Mouse (Mus musculus): ENCODE results near the gene Gm11213. TPM values are rescaled to one million over a fixed set of nuclear protein-coding genes. Genes with fewer than 3 reads are reported as not detected.

Gm11213 gene
- polyA plus RNA-seq, 1 experiment from 2014 or later = not detected

GRCm38 (mm10) chr4:63601263-63601662 is 3.8 kb downstream of the Gm11213 start:
- H3K4me1 ChIP-seq = no peaks in the 10 kb centered on the region
- no peak for ATAC-seq (replicated peaks)
- no peak overlapping the region for H3K27ac ChIP-seq
- H3K9me3 ChIP-seq = no peaks in the 10 kb centered on the region
- H3K36me3 ChIP-seq (replicated peaks) = no peaks in the 10 kb centered on the region
- no peak overlapping the region for H3K9ac ChIP-seq
- no peak overlapping the region for H3K4me3 ChIP-seq
- no peak overlapping the region for H3K4me2 ChIP-seq
- H3K27me3 ChIP-seq (replicated peaks) = no peaks in the 10 kb centered on the region

- no peak overlapping the region for H3K27ac ChIP-seq
- no peak overlapping the region for H3K4me3 ChIP-seq
- no peaks in the 10 kb centered on the region for H3K27me3 ChIP-seq (replicated peaks)
- no peak overlapping the region for H3K9ac ChIP-seq
- H3K9me3 ChIP-seq = no peaks in the 10 kb centered on the region
- H3K36me3 ChIP-seq (replicated peaks) = no peaks in the 10 kb centered on the region
- no peaks in the 10 kb centered on the region for H3K4me1 ChIP-seq
- no peak overlapping the region for H3K4me2 ChIP-seq
- 86% methylated on average over 6 of the region's 6 CpGs for WGBS
- no peak for ATAC-seq (replicated peaks)
Observed at GRCm38 (mm10) chr4:63600786-63601185, 4.3 kb downstream of the Gm11213 start.

GRCm38 (mm10) chr4:63596010-63596409 is 9.1 kb downstream of the Gm11213 start:
- Histone ChIP-seq H3K4me3 (no peak overlapping the region), H3K4me1 (no peaks in the 10 kb centered on the region), H3K4me2 (no peak overlapping the region), H3K27me3 (replicated peaks) (no peaks in the 10 kb centered on the region), H3K9me3 (no peaks in the 10 kb centered on the region), H3K27ac (no peak overlapping the region), H3K36me3 (replicated peaks) (no peaks in the 10 kb centered on the region), H3K9ac (no peak overlapping the region)
- ATAC-seq (replicated peaks) = no peak
- WGBS = 96% methylated on average over 4 of the region's 4 CpGs

GRCm38 (mm10) chr4:63595259-63595658 is 9.8 kb downstream of the Gm11213 start:
- H3K4me3 ChIP-seq = no peak overlapping the region
- H3K27ac ChIP-seq = no peak overlapping the region
- H3K9me3 ChIP-seq = no peaks in the 10 kb centered on the region
- no peak overlapping the region for H3K4me2 ChIP-seq
- H3K36me3 ChIP-seq (replicated peaks) = no peaks in the 10 kb centered on the region
- 84% methylated on average over 10 of the region's 10 CpGs for WGBS
- H3K27me3 ChIP-seq (replicated peaks) = no peaks in the 10 kb centered on the region
- no peak overlapping the region for H3K9ac ChIP-seq
- ATAC-seq (replicated peaks) = no peak
- no peaks in the 10 kb centered on the region for H3K4me1 ChIP-seq

GRCm38 (mm10) chr4:63594459-63595110 is 10.5 kb downstream of the Gm11213 start:
- Histone ChIP-seq H3K4me1 (no peaks in the 10 kb centered on the region), H3K27me3 (replicated peaks) (no peaks in the 10 kb centered on the region), H3K36me3 (replicated peaks) (no peaks in the 10 kb centered on the region), H3K27ac (no peak overlapping the region), H3K9ac (no peak overlapping the region), H3K4me2 (no peak overlapping the region), H3K4me3 (no peak overlapping the region), H3K9me3 (no peaks in the 10 kb centered on the region)
- ATAC-seq (replicated peaks) = no peak
- 75% methylated on average over 5 of the region's 5 CpGs for WGBS

- ATAC-seq (replicated peaks) = no peak
- 87% methylated on average over 4 of the region's 4 CpGs for WGBS
- Histone ChIP-seq H3K4me3 (no peak overlapping the region), H3K4me1 (no peaks in the 10 kb centered on the region), H3K4me2 (no peak overlapping the region), H3K9ac (no peak overlapping the region), H3K27me3 (replicated peaks) (no peaks in the 10 kb centered on the region), H3K9me3 (no peaks in the 10 kb centered on the region), H3K36me3 (replicated peaks) (no peaks in the 10 kb centered on the region), H3K27ac (no peak overlapping the region)
Observed at GRCm38 (mm10) chr4:63590538-63590937, 14.5 kb downstream of the Gm11213 start.

GRCm38 (mm10) chr4:63589987-63590386 is 15.1 kb downstream of the Gm11213 start:
- 90% methylated on average over 7 of the region's 7 CpGs for WGBS
- H3K27ac ChIP-seq = no peak overlapping the region
- ATAC-seq (replicated peaks) = no peak
- no peak overlapping the region for H3K4me3 ChIP-seq
- H3K9ac ChIP-seq = no peak overlapping the region
- H3K4me2 ChIP-seq = no peak overlapping the region
- no peaks in the 10 kb centered on the region for H3K36me3 ChIP-seq (replicated peaks)
- no peaks in the 10 kb centered on the region for H3K27me3 ChIP-seq (replicated peaks)
- no peaks in the 10 kb centered on the region for H3K4me1 ChIP-seq
- H3K9me3 ChIP-seq = no peaks in the 10 kb centered on the region

GRCm38 (mm10) chr4:63586240-63586639 is 18.8 kb downstream of the Gm11213 start:
- H3K27me3 ChIP-seq (replicated peaks) = no peaks in the 10 kb centered on the region
- H3K9me3 ChIP-seq = no peaks in the 10 kb centered on the region
- H3K36me3 ChIP-seq (replicated peaks) = no peaks in the 10 kb centered on the region
- no peak overlapping the region for H3K27ac ChIP-seq
- no peak overlapping the region for H3K4me2 ChIP-seq
- H3K4me1 ChIP-seq = no peaks in the 10 kb centered on the region
- no peak overlapping the region for H3K9ac ChIP-seq
- WGBS = 78% methylated on average over 2 of the region's 2 CpGs
- ATAC-seq (replicated peaks) = no peak
- H3K4me3 ChIP-seq = no peak overlapping the region

- H3K4me2 ChIP-seq = no peak overlapping the region
- no peaks in the 10 kb centered on the region for H3K36me3 ChIP-seq (replicated peaks)
- H3K9ac ChIP-seq = no peak overlapping the region
- ATAC-seq (replicated peaks) = no peak
- H3K27ac ChIP-seq = no peak overlapping the region
- no peaks in the 10 kb centered on the region for H3K27me3 ChIP-seq (replicated peaks)
- 73% methylated on average over 10 of the region's 10 CpGs for WGBS
- H3K9me3 ChIP-seq = no peaks in the 10 kb centered on the region
- H3K4me3 ChIP-seq = no peak overlapping the region
- H3K4me1 ChIP-seq = peaks cover 2% of the 10 kb centered on the region
Observed at GRCm38 (mm10) chr4:63585216-63585615, 19.8 kb downstream of the Gm11213 start.

GRCm38 (mm10) chr4:63582580-63582979 is 22.5 kb downstream of the Gm11213 start:
- H3K9me3 ChIP-seq = no peaks in the 10 kb centered on the region
- ATAC-seq (replicated peaks) = no peak
- no peaks in the 10 kb centered on the region for H3K27me3 ChIP-seq (replicated peaks)
- no peak overlapping the region for H3K9ac ChIP-seq
- no peaks in the 10 kb centered on the region for H3K36me3 ChIP-seq (replicated peaks)
- peaks cover 9% of the 10 kb centered on the region for H3K4me1 ChIP-seq
- WGBS = 60% methylated on average over 5 of the region's 5 CpGs
- no peak overlapping the region for H3K4me2 ChIP-seq
- H3K4me3 ChIP-seq = no peak overlapping the region
- H3K27ac ChIP-seq = no peak overlapping the region

- H3K9ac ChIP-seq = no peak overlapping the region
- ATAC-seq (replicated peaks) = peak; percentile 92
Observed at GRCm38 (mm10) chr4:63580078-63580477, 25.0 kb downstream of the Gm11213 start.

GRCm38 (mm10) chr4:63579649-63580048 is 25.4 kb downstream of the Gm11213 start:
- H3K9me3 ChIP-seq = no peaks in the 10 kb centered on the region
- H3K9ac ChIP-seq = no peak overlapping the region
- no peak overlapping the region for H3K4me3 ChIP-seq
- H3K4me1 ChIP-seq = peaks cover 9% of the 10 kb centered on the region
- H3K27ac ChIP-seq = 0 out of 2 replicates have a peak overlapping the region, but pooled peaks have one; percentile 45
- peak; percentile 44 for ATAC-seq (replicated peaks)
- H3K4me2 ChIP-seq = no peak overlapping the region
- WGBS = 71% methylated on average over 14 of the region's 14 CpGs
- no peaks in the 10 kb centered on the region for H3K36me3 ChIP-seq (replicated peaks)
- H3K27me3 ChIP-seq (replicated peaks) = no peaks in the 10 kb centered on the region

More at GRCm38 (mm10) chr4:63580078-63580477, 25.0 kb downstream of the Gm11213 start:
- 0 out of 2 replicates have a peak overlapping the region, but pooled peaks have one; percentile 45 for H3K27ac ChIP-seq
- WGBS = 11% methylated on average over 6 of the region's 6 CpGs
- H3K4me1 ChIP-seq = peaks cover 9% of the 10 kb centered on the region
- H3K27me3 ChIP-seq (replicated peaks) = no peaks in the 10 kb centered on the region
- no peak overlapping the region for H3K4me2 ChIP-seq
- H3K4me3 ChIP-seq = no peak overlapping the region
- H3K36me3 ChIP-seq (replicated peaks) = no peaks in the 10 kb centered on the region
- H3K9me3 ChIP-seq = no peaks in the 10 kb centered on the region

GRCm38 (mm10) chr4:63572621-63573020 is 32.4 kb downstream of the Gm11213 start:
- no peak overlapping the region for H3K27ac ChIP-seq
- H3K9ac ChIP-seq = no peak overlapping the region
- ATAC-seq (replicated peaks) = no peak
- peaks cover 12% of the 10 kb centered on the region; the same call in 1 of the 2 replicates for H3K4me1 ChIP-seq
- no peaks in the 10 kb centered on the region for H3K27me3 ChIP-seq (replicated peaks)
- no peak overlapping the region for H3K4me2 ChIP-seq
- H3K9me3 ChIP-seq = no peaks in the 10 kb centered on the region
- no peaks in the 10 kb centered on the region for H3K36me3 ChIP-seq (replicated peaks)
- no peak overlapping the region for H3K4me3 ChIP-seq
- WGBS = 95% methylated on average over 5 of the region's 5 CpGs

Data from midbrain, embryonic 15.5 days (tissue).